Mouse (Mus musculus) G1E (cell line): Measurements from ENCODE around the gene Stom.

Source experiments
- CTCF ChIP-seq: IDR thresholded peaks from 2 replicates; pipeline ENCODE4 v1.5.1; 2012; ENCODE audit warnings: low read depth, low read length, inconsistent platforms, mixed read lengths
- TAL1 ChIP-seq: conservative IDR thresholded peaks from 2 replicates; pipeline ENCODE4 v1.6.1; 2012; ENCODE audit warnings: low read depth, low read length, inconsistent platforms, mixed read lengths

GRCm38 (mm10) chr2:35373003-35373402 is 36.2 kb upstream of the Stom start:
- TF ChIP-seq CTCF (peak; percentile 44; the same call in 1 of the 2 replicates), TAL1 (no peak)
